15 mouse cellular contexts compared by ENCODE assay signal in the genomic region with DNA sequence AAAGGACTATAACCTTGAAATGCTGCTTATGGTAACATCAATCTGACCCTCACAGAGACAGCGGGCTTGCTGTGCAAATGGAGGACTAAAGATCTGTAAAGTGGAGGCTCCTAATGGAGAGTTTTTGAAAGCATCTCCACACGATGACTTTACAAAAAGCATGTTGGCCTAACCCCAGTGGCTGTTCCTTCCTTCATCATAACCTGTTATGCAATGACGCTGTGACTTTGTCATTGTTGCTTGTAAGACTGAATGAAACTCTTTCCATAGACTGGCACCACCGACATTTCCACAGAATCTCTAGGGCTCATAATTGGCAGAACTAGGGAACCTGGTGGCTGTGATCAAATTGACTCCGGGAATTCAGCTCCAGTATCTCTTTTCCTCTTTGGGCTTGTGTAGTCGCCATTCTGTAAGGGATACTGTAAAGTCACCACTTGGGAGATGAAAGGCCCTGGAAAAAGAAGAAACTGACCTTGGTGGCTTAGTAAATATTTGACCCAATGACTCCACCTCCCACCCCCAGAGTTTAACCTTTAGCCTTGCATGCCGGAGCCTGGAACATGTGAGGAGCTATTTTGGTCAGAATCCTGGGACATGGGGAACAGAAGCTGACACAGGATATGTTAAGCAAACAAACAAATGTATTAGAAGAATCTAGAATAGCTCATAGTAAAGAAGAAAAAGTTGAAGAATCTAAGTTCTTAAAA. TPM values are rescaled to one million over a fixed set of nuclear protein-coding genes. Genes with fewer than 3 reads are reported as not detected.
DNase-seq lines count a peak whose midpoint lies in the region; ATAC-seq and TF ChIP-seq lines count a peak whose summit lies in the region.
"Had no signal": no experiment of that assay in that cellular context is flagged by ENCODE, and none has a peak within 500 bp of the region (broad histone marks: within the 10 kb centered on the region; RNA-seq: fewer than 3 reads in every experiment).

No protein-coding gene starts in this region.

- peak; percentile 55 for ATAC-seq in liver, embryonic 13.5 days (ENCODE audit: low read depth)
- ATAC-seq: hindbrain, postnatal 0 days had no signal

- no peak overlapping the region for H3K4me3 ChIP-seq in bone marrow, adult 2 months (replicated peaks; ENCODE audit: control insufficient read depth, low read depth, low read length)
- no peak overlapping the region for H3K4me3 ChIP-seq in liver, embryonic 13.5 days (replicated peaks)

- intact Hi-C loops in left cerebral cortex, postnatal 36 days (cut with DNase I) = no loop called here
- intact Hi-C loops in left cerebral cortex, postnatal 10 days (cut with DNase I) = no loop called here

- no peaks in the 10 kb centered on the region for H3K9me3 ChIP-seq in liver, embryonic 13.5 days (replicated peaks)

- no peak overlapping the region for H3K4me2 ChIP-seq in liver, embryonic 13.5 days
- H3K4me2 ChIP-seq: heart, embryonic 11.5 days; lung, embryonic 14.5 days had no signal

- no peak for TF ChIP-seq CTCF in bone marrow, adult 2 months (IDR thresholded peaks at IDR 0.05; ENCODE audit: control insufficient read depth, insufficient read depth, low read length)

- H3K9ac ChIP-seq in liver, embryonic 13.5 days = no peak overlapping the region
- H3K9ac ChIP-seq: lung, embryonic 14.5 days had no signal

- H3K27ac ChIP-seq in bone marrow, adult 2 months (ENCODE audit: control insufficient read depth, insufficient read depth, low read depth, low read length, poor library complexity) = peak overlapping the region; percentile 51; the same call in 1 of the 2 replicates
- H3K27ac ChIP-seq in liver, embryonic 13.5 days = peak overlapping the region; percentile 68
- H3K27ac ChIP-seq: hindbrain, postnatal 0 days had no signal

- H3K4me1 ChIP-seq in bone marrow, adult 2 months (ENCODE audit: control insufficient read depth, insufficient read depth, low read length) = peaks cover 2% of the 10 kb centered on the region
- peaks cover 17% of the 10 kb centered on the region for H3K4me1 ChIP-seq in liver, embryonic 13.5 days (replicated peaks)

- H3K27me3 ChIP-seq in liver, embryonic 13.5 days = peaks cover 19% of the 10 kb centered on the region

- no peaks in the 10 kb centered on the region for H3K36me3 ChIP-seq in liver, embryonic 13.5 days

- TF ChIP-seq POLR2A in bone marrow, adult 2 months (IDR thresholded peaks at IDR 0.05; ENCODE audit: borderline replicate concordance, control insufficient read depth, low read depth, low read length) = no peak

- 39% methylated on average over 7 of the region's 7 CpGs for WGBS in bone marrow, adult 2 months
- 47% methylated on average over 7 of the region's 7 CpGs for WGBS in liver, embryonic 13.5 days (ENCODE audit: insufficient replicate concordance)

- peak; percentile 31 for DNase-seq in adrenal gland, postnatal 14 days
- DNase-seq in adrenal gland, adult 8-10 months = no peak
- peak; percentile 96 for DNase-seq in kidney, adult 9 months
- no peak for DNase-seq in liver, embryonic 13.5 days
- DNase-seq in cerebellum, adult 18-20 months = no peak
- no peak for DNase-seq in left cerebral cortex, postnatal 36 days (ENCODE audit: low spot score in 2 of 2)
- DNase-seq in left cerebral cortex, postnatal 10 days (ENCODE audit: extremely low spot score in 1 of 2, low spot score in 2 of 2) = no peak
- DNase-seq: adrenal gland, postnatal 10 days; cerebellum, adult 11-12 months; layer of hippocampus, postnatal 36 days; lung, embryonic 14.5 days; thymus, adult 18-20 months had no signal

RNA-seq across cellular contexts. Expression of a gene that starts 30.4 kb away (rescaled TPM):
- 112 and 113 TPM in 2 replicates for total RNA-seq in adrenal gland, postnatal 14 days (2021)
- total RNA-seq in adrenal gland, adult 8-10 months (2022) = 100 to 1,000 TPM in 3 of 4 experiments, 10 to 100 TPM in 1; 88.6 to 238 (median 129) TPM
- polyA plus RNA-seq in bone marrow, adult 2 months (2011; ENCODE audit: insufficient read depth, insufficient read length, low replicate concordance, missing spikeins) = 19.3 and 43.1 TPM in 2 replicates
- polyA plus RNA-seq in liver, embryonic 13.5 days (2015; fragmentation: Nextera tagmentation; extraction: Ambion mirVana) = 12.3 and 13.7 TPM in 2 replicates
- 100 to 1,000 TPM in 1 of 2 experiments, 10 to 100 TPM in 1; 72.3 to 107 TPM for total RNA-seq in left cerebral cortex, postnatal 36 days (2021)
- total RNA-seq in left cerebral cortex, postnatal 10 days (2021) = 10 to 100 TPM; 68.8 to 72.4 TPM

Comparison
In these comparisons a context has a peak if more than half of its experiments do, and no peak if none do; other contexts are left out.
1. DNase-seq: peak in adrenal gland, postnatal 14 days (single experiment) and kidney, adult 9 months (single experiment); none in adrenal gland, adult 8-10 months (single experiment), liver, embryonic 13.5 days (single experiment), cerebellum, adult 18-20 months (0 of 2), left cerebral cortex, postnatal 36 days (0 of 2) and left cerebral cortex, postnatal 10 days (0 of 2).